8 mouse cellular contexts compared by ENCODE assay signal in genomic region chr14:27803961-27804360, GRCm38 (mm10).
DNase-seq lines count a peak whose midpoint lies in the region; ATAC-seq and TF ChIP-seq lines count a peak whose summit lies in the region.
"Had no signal": no experiment of that assay in that cellular context is flagged by ENCODE, and none has a peak within 500 bp of the region (broad histone marks: within the 10 kb centered on the region; RNA-seq: fewer than 3 reads in every experiment).

No protein-coding gene starts in this region.

- no peaks in the 10 kb centered on the region for H3K36me3 ChIP-seq in ES-E14 (ENCODE audit: control insufficient read depth, insufficient read depth, low read length, poor library complexity, severe bottlenecking)
- H3K36me3 ChIP-seq: liver, embryonic 15.5 days had no signal

- WGBS in bone marrow, adult 2 months: 85% methylated on average over 3 of the region's 3 CpGs

- ATAC-seq in monocyte, adult 5-6 weeks (replicated peaks; ENCODE audit: insufficient number of reproducible peaks, low FRiP score, low TSS enrichment, poor library complexity, severe bottlenecking): peak; percentile 59

- no peaks in the 10 kb centered on the region for H3K4me1 ChIP-seq in ES-E14 (ENCODE audit: control insufficient read depth in 2 of 2, insufficient read depth in 2 of 2, low read length in 2 of 2, poor library complexity in 1 of 2)
- H3K4me1 ChIP-seq in bone marrow, adult 2 months (ENCODE audit: control insufficient read depth, insufficient read depth, low read length): no peaks in the 10 kb centered on the region
- H3K4me1 ChIP-seq: liver, embryonic 15.5 days had no signal

- H3K27ac ChIP-seq in ES-E14 (ENCODE audit: insufficient read depth, low read depth, low read length, poor library complexity, severe bottlenecking): no peak overlapping the region
- no peak overlapping the region for H3K27ac ChIP-seq in bone marrow, adult 2 months (ENCODE audit: control insufficient read depth, insufficient read depth, low read depth, low read length, poor library complexity)
- H3K27ac ChIP-seq: liver, embryonic 15.5 days had no signal

- no peaks in the 10 kb centered on the region; the same call in 1 of the 2 replicates for H3K9me3 ChIP-seq in ES-E14 (ENCODE audit: control insufficient read depth, insufficient read depth, low read depth, low read length)
- H3K9me3 ChIP-seq: liver, embryonic 15.5 days had no signal

- no peak overlapping the region for H3K4me3 ChIP-seq in ES-E14 (ENCODE audit: insufficient read depth in 1 of 2, low read depth in 1 of 2, low read length in 2 of 2, poor library complexity in 1 of 2, severe bottlenecking in 1 of 2)
- H3K4me3 ChIP-seq in bone marrow, adult 2 months (replicated peaks; ENCODE audit: control insufficient read depth, low read depth, low read length): no peak overlapping the region
- H3K4me3 ChIP-seq: liver, embryonic 15.5 days had no signal

- peak; percentile 28; the same call in 1 of the 2 replicates for TF ChIP-seq CTCF in bone marrow, adult 2 months (IDR thresholded peaks at IDR 0.05; ENCODE audit: control insufficient read depth, insufficient read depth, low read length)

- in situ Hi-C loops in ES-E14 (cut with MboI; ENCODE audit: low sequenced_read_pairs in 2 of 2, unreplicated experiment in 2 of 2): loop anchor here (25.0 kb wide), 3 partner anchors 683 to 1308 kb away; partner anchors contain the start of gene Wnt5a (in 1 of the 2)

- intact Hi-C loops in left cerebral cortex, postnatal 4 days (cut with DNase I): loop anchor here (10.0 kb wide), 1 partner anchor 1291 kb away; no protein-coding TSS in a partner anchor

- no peak for TF ChIP-seq POLR2A in bone marrow, adult 2 months (IDR thresholded peaks at IDR 0.05; ENCODE audit: borderline replicate concordance, control insufficient read depth, low read depth, low read length)

- H3K9ac ChIP-seq in ES-E14 (ENCODE audit: insufficient read depth, low read depth, low read length, poor library complexity, severe bottlenecking): no peak overlapping the region
- H3K9ac ChIP-seq: liver, embryonic 15.5 days had no signal

- peak; percentile 17 for DNase-seq in left cerebral cortex, postnatal 4 days
- DNase-seq in left cerebral cortex, adult 18-20 months (ENCODE audit: low spot score in 2 of 2): no peak
- peak; percentile 47 for DNase-seq in ES-E14 (ENCODE audit: low read depth, low spot score)
- no peak for DNase-seq in frontal cortex, postnatal 10 days (ENCODE audit: low spot score in 2 of 2)
- DNase-seq in spleen, postnatal 10 days (ENCODE audit: low spot score in 2 of 2): no peak

TF ChIP-seq in ES-E14, 5 proteins besides CTCF, POLR2A, EP300 and RAD21:
- TF ChIP-seq ZC3H11A (IDR thresholded peaks at IDR 0.05; ENCODE audit: borderline replicate concordance, low read depth, low read length): 0 out of 2 replicates have a peak, but pooled peaks have one; percentile 36
- TF ChIP-seq ZNF384 (IDR thresholded peaks at IDR 0.05; ENCODE audit: low read depth, low read length): no peak; the same call in none of the 2 replicates
- TF ChIP-seq HCFC1 (IDR thresholded peaks at IDR 0.05; ENCODE audit: borderline replicate concordance, insufficient read depth, low read length): no peak; the same call in 1 of the 2 replicates

Comparison
In these comparisons a context has a peak if more than half of its experiments do, and no peak if none do; other contexts are left out.
1. DNase-seq: peak in left cerebral cortex, postnatal 4 days (single experiment) and ES-E14 (single experiment); none in left cerebral cortex, adult 18-20 months (0 of 2), frontal cortex, postnatal 10 days (0 of 2) and spleen, postnatal 10 days (0 of 2).